Mouse (Mus musculus): Measurements from ENCODE around the gene Ubald1. TPM values are rescaled to one million over a fixed set of nuclear protein-coding genes. Genes with fewer than 3 reads are reported as not detected.

Ubald1 gene
- polyA plus RNA-seq, 1 experiment from 2014 or later: 46.1 TPM

DNA sequence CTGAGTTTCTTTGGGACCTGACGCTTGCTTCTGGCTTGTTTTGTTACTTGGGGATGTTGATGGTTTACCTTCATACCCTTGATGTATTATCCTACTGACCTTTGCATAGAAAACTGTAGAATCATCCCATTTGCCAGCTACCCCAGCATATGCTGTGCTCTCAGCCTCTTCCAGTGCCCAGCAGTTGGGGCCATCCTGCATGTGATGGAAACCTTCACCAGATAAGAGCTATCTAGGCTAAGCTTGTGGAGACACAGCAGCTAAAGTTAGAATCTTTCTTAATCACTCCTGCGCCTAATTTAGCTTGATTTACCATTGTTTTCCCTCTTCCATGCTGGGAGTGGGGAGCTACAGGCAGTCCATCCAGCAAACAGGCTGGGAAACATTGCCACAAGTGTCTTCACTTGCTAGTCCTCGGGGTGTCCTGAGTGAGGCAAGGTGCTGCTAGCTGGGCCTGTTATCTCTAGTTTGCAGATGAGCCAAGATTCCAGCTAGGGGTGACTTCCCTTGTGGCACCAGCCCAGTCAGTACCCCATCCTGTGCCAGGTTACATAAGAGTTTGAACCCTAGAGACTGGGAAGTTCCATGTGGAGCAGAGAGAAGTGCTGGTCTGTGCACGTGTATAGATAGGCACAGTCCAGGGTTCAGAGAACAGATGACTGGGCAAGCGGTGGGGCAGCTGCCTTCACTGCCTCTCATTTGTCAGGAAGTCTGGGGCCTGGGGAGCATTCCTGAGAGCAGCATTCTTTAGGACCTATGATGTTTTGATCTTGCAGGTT lies 16.3 kb upstream of the Ubald1 start:
- Histone ChIP-seq H3K4me1 (ENCODE audit: control insufficient read depth, insufficient read depth, low read length) (no peaks in the 10 kb centered on the region), H3K27ac (ENCODE audit: low read length) (no peak overlapping the region), H3K36me3 (ENCODE audit: control insufficient read depth, insufficient read depth, low read length) (no peaks in the 10 kb centered on the region), H3K9ac (replicated peaks; ENCODE audit: low read depth, low read length) (no peak overlapping the region), H3K4me2 (replicated peaks; ENCODE audit: low read depth, low read length) (no peak overlapping the region), H3K9me3 (ENCODE audit: control insufficient read depth, low read depth, low read length) (no peaks in the 10 kb centered on the region), H3K27me3 (ENCODE audit: control insufficient read depth, insufficient read depth, low read length) (no peaks in the 10 kb centered on the region), H3K4me3 (ENCODE audit: low read depth, low read length) (no peak overlapping the region)
- 66% methylated on average over 5 of the region's 5 CpGs for WGBS
- no peak for ATAC-seq (ENCODE audit: insufficient number of reproducible peaks, insufficient read depth, low FRiP score, low read depth)

DNA sequence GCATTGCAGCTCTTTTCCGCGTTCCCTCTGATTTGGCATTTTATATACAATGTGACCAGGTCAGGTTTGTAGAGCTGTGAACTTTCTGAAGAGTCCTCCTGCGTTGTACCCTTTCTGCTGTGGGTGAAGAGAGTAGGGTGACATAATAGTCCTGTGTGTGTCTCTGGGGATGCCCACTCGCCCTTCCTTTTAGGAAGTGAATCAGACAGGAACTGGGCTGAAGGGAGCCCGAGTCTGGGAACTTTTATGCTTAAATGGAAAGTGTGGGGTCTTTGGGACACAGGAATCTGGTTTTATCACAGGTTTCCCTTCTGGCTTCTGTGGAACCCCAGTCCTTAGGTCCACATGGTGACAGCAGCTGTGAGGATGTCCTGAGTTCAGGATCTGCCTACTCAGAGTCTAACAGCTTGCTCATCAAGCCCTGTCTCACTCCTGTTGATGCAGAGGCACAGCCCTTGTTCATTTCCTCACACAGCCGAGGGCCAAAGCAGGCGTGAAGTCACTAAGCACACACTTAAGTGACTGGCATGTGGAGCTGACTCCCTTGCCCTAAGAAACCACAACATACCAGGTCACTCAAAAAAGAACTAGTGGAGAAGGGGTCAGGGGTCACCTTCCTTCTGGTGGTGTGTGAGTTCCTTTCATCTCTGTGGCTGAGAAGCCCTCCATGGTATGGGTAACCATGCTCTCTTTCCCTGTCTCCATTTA lies 14.2 kb upstream of the Ubald1 start:
- WGBS: 88% methylated on average over 7 of the region's 7 CpGs
- no peaks in the 10 kb centered on the region for H3K9me3 ChIP-seq (ENCODE audit: control insufficient read depth, low read depth, low read length)
- no peak overlapping the region for H3K9ac ChIP-seq (replicated peaks; ENCODE audit: low read depth, low read length)
- peaks cover 4% of the 10 kb centered on the region; the same call in 1 of the 2 replicates for H3K4me1 ChIP-seq (ENCODE audit: control insufficient read depth, insufficient read depth, low read length)
- H3K27me3 ChIP-seq (ENCODE audit: control insufficient read depth, insufficient read depth, low read length): no peaks in the 10 kb centered on the region
- H3K4me3 ChIP-seq (ENCODE audit: low read depth, low read length): no peak overlapping the region
- no peak overlapping the region for H3K4me2 ChIP-seq (replicated peaks; ENCODE audit: low read depth, low read length)
- H3K27ac ChIP-seq (ENCODE audit: low read length): no peak overlapping the region
- H3K36me3 ChIP-seq (ENCODE audit: control insufficient read depth, insufficient read depth, low read length): no peaks in the 10 kb centered on the region
- ATAC-seq (ENCODE audit: insufficient number of reproducible peaks, insufficient read depth, low FRiP score, low read depth): no peak

GRCm38 (mm10) chr16:4892171-4892570 lies 12.1 kb upstream of the Ubald1 start:
- ATAC-seq (ENCODE audit: insufficient number of reproducible peaks, insufficient read depth, low FRiP score, low read depth): no peak
- WGBS: 89% methylated on average over 6 of the region's 6 CpGs

GRCm38 (mm10) chr16:4890201-4890709 lies 10.1 kb upstream of the Ubald1 start:
- H3K9ac ChIP-seq (replicated peaks; ENCODE audit: low read depth, low read length): no peak overlapping the region
- WGBS: 62% methylated on average over 4 of the region's 4 CpGs
- no peak overlapping the region for H3K27ac ChIP-seq (ENCODE audit: low read length)
- H3K9me3 ChIP-seq (ENCODE audit: control insufficient read depth, low read depth, low read length): no peaks in the 10 kb centered on the region
- ATAC-seq (ENCODE audit: insufficient number of reproducible peaks, insufficient read depth, low FRiP score, low read depth): no peak
- H3K4me2 ChIP-seq (replicated peaks; ENCODE audit: low read depth, low read length): no peak overlapping the region
- H3K4me3 ChIP-seq (ENCODE audit: low read depth, low read length): no peak overlapping the region
- H3K4me1 ChIP-seq (ENCODE audit: control insufficient read depth, insufficient read depth, low read length): peaks cover 23% of the 10 kb centered on the region; the same call in 1 of the 2 replicates
- no peaks in the 10 kb centered on the region for H3K27me3 ChIP-seq (ENCODE audit: control insufficient read depth, insufficient read depth, low read length)
- H3K36me3 ChIP-seq (ENCODE audit: control insufficient read depth, insufficient read depth, low read length): no peaks in the 10 kb centered on the region

More at GRCm38 (mm10) chr16:4892171-4892570, 12.1 kb upstream of the Ubald1 start:
- peaks cover 16% of the 10 kb centered on the region; the same call in 1 of the 2 replicates for H3K4me1 ChIP-seq (ENCODE audit: control insufficient read depth, insufficient read depth, low read length)
- no peaks in the 10 kb centered on the region for H3K27me3 ChIP-seq (ENCODE audit: control insufficient read depth, insufficient read depth, low read length)
- H3K9me3 ChIP-seq (ENCODE audit: control insufficient read depth, low read depth, low read length): no peaks in the 10 kb centered on the region
- H3K36me3 ChIP-seq (ENCODE audit: control insufficient read depth, insufficient read depth, low read length): no peaks in the 10 kb centered on the region
- H3K9ac ChIP-seq (replicated peaks; ENCODE audit: low read depth, low read length): no peak overlapping the region
- H3K27ac ChIP-seq (ENCODE audit: low read length): no peak overlapping the region
- H3K4me3 ChIP-seq (ENCODE audit: low read depth, low read length): no peak overlapping the region
- no peak overlapping the region for H3K4me2 ChIP-seq (replicated peaks; ENCODE audit: low read depth, low read length)

GRCm38 (mm10) chr16:4886690-4887020 lies 6.5 kb upstream of the Ubald1 start:
- WGBS: 2% methylated on average over 8 of the region's 8 CpGs
- H3K36me3 ChIP-seq (ENCODE audit: control insufficient read depth, insufficient read depth, low read length): no peaks in the 10 kb centered on the region
- peak overlapping the region; percentile 91 for H3K9ac ChIP-seq (replicated peaks; ENCODE audit: low read depth, low read length)
- H3K4me1 ChIP-seq (ENCODE audit: control insufficient read depth, insufficient read depth, low read length): peaks cover 27% of the 10 kb centered on the region; the same call in 1 of the 2 replicates
- H3K4me2 ChIP-seq (replicated peaks; ENCODE audit: low read depth, low read length): peak overlapping the region; percentile 67
- no peak for ATAC-seq (ENCODE audit: insufficient number of reproducible peaks, insufficient read depth, low FRiP score, low read depth)
- no peaks in the 10 kb centered on the region for H3K9me3 ChIP-seq (ENCODE audit: control insufficient read depth, low read depth, low read length)
- H3K27me3 ChIP-seq (ENCODE audit: control insufficient read depth, insufficient read depth, low read length): no peaks in the 10 kb centered on the region
- peak overlapping the region; percentile 87 for H3K27ac ChIP-seq (ENCODE audit: low read length)
- peak overlapping the region; percentile 90 for H3K4me3 ChIP-seq (ENCODE audit: low read depth, low read length)

DNA sequence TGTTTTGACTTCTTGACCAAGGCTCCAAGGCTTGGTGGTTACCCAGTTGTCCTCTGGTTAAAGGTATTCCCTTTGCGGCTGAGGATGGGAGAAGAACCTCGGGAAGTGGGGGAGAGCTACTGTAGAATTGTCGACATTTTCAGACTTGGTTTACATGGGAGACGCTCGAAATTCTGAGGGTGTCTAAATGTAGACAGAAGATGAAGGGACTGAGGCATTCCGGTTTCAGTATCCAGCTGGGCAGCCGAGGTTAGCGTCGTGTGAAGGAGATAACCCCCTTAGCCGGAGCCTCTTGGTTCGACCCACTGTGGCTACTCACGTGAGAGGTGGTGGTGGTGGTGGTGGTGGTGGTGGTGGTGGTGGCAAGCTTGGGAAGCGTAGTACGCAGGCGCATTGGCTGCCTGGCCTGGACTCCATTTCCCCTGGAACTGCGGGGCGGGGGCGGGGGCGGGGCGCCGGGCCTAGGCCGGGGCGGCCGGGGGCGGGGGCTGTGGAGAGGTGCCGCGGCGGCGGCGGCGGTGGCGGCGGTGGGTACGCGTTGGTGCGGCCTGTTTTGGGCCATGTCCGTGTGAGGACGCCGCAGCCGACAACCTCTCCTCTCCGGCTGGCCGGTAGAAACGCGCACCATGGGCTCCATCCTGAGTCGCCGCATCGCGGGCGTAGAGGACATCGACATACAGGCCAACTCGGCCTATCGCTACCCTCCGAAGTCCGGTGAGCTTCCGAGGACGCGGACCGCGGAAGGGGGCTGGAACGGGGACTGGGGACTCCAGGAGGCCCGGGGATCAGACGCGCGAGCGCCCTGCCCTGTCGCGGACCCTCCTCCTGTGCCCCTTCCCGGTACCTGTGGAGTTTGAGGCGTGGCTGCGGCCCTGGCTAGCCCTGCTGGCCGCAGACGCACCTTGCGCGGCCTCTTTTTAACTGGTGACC lies 5.9 kb upstream of the Ubald1 start, which contains the start of gene Mgrn1:
Gene Mgrn1 (plus strand): TSS at position 490 of the 930 bp plus-strand sequence.
- Histone ChIP-seq H3K4me3 (ENCODE audit: low read depth, low read length) (peak within 1 kb of the TSS; percentile 90), H3K4me2 (replicated peaks; ENCODE audit: low read depth, low read length) (peak within 1 kb of the TSS; percentile 67), H3K4me1 (ENCODE audit: control insufficient read depth, insufficient read depth, low read length) (peaks cover 31% of the 10 kb centered on the region; the same call in 1 of the 2 replicates), H3K27ac (ENCODE audit: low read length) (peak within 1 kb of the TSS; percentile 87), H3K27me3 (ENCODE audit: control insufficient read depth, insufficient read depth, low read length) (no peaks in the 10 kb centered on the region), H3K36me3 (ENCODE audit: control insufficient read depth, insufficient read depth, low read length) (no peaks in the 10 kb centered on the region), H3K9ac (replicated peaks; ENCODE audit: low read depth, low read length) (peak within 1 kb of the TSS; percentile 91), H3K9me3 (ENCODE audit: control insufficient read depth, low read depth, low read length) (no peaks in the 10 kb centered on the region)
- WGBS: under 1% methylated on average over 64 of the region's 74 CpGs
- ATAC-seq (ENCODE audit: insufficient number of reproducible peaks, insufficient read depth, low FRiP score, low read depth): peak; percentile 85

DNA sequence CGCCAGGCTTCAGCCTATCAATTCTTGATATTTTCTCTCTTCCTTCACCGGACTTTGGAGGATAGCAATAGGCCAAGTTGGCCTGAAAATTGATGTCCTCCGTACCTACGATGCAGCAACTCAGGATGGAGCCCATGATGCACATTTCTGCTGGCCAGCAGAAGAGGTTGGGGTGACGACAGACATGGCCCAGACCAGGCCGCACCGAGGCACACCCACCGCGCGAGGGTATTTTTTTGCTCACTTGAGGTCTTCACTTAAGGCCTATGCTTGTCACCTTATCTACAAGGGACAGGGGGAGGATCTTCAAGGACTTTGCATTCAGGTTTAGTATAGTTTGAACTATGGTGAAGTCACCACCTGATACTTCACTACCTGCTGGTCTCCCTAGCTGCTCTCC lies 4.8 kb upstream of the Ubald1 start:
- no peak overlapping the region for H3K27ac ChIP-seq (ENCODE audit: low read length)
- 93% methylated on average over 10 of the region's 10 CpGs for WGBS
- no peaks in the 10 kb centered on the region for H3K9me3 ChIP-seq (ENCODE audit: control insufficient read depth, low read depth, low read length)
- H3K4me2 ChIP-seq (replicated peaks; ENCODE audit: low read depth, low read length): no peak overlapping the region
- H3K4me1 ChIP-seq (ENCODE audit: control insufficient read depth, insufficient read depth, low read length): peaks cover 31% of the 10 kb centered on the region; the same call in 1 of the 2 replicates
- no peaks in the 10 kb centered on the region for H3K27me3 ChIP-seq (ENCODE audit: control insufficient read depth, insufficient read depth, low read length)
- no peaks in the 10 kb centered on the region for H3K36me3 ChIP-seq (ENCODE audit: control insufficient read depth, insufficient read depth, low read length)
- peak overlapping the region; percentile 90; the same call in 1 of the 2 replicates for H3K4me3 ChIP-seq (ENCODE audit: low read depth, low read length)
- ATAC-seq (ENCODE audit: insufficient number of reproducible peaks, insufficient read depth, low FRiP score, low read depth): no peak
- H3K9ac ChIP-seq (replicated peaks; ENCODE audit: low read depth, low read length): no peak overlapping the region
